Mouse (Mus musculus) liver, adult 10 weeks (tissue): ENCODE results near the gene Ap1m2. TPM values are rescaled to one million over a fixed set of nuclear protein-coding genes. Genes with fewer than 3 reads are reported as not detected.

Experiments used
- polyA plus RNA-seq: library from polyadenylated mRNA; stranded (reverse); fragments of 350-450 nt; fragmentation: Illumina TruSeq; extraction: RNeasy Lipid Tissue Mini Kit (QIAGEN cat#74804); gene quantifications from one replicate; pipeline ENCODE4 v1.2.3, GENCODE M21; 2014; ENCODE audit warnings: low read depth, low replicate concordance

Ap1m2 gene
- polyA plus RNA-seq: not detected

DNA sequence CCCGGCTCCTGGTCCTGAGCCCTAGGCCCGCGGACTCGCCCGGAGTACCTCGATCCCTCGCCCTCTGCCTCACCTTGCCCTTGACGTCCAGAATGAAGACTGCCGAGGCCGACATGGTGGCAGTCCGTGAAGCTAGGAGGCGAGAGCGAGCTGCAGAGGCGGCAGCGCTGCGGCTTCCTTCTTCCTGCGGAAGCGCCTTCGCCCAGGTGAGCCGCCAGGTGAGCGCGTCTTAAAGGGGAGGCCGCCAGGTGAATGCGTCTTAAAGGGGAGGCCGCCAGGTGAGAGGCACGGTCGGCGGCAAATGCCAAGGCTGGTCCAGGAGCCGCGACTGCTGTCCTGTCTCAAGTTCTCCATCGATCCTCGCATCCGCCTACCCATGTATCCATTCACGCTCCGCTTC is at the start of gene Ap1m2:
TSS of gene Ap1m2 (minus strand) at position 204 of the 400 bp plus-strand sequence.

GRCm38 (mm10) chr9:21320619-21321512 is 8.7 kb upstream of the Ap1m2 start, which contains the start of gene Slc44a2:
TSS of gene Slc44a2 (plus strand) at chr9:21320698.

DNA sequence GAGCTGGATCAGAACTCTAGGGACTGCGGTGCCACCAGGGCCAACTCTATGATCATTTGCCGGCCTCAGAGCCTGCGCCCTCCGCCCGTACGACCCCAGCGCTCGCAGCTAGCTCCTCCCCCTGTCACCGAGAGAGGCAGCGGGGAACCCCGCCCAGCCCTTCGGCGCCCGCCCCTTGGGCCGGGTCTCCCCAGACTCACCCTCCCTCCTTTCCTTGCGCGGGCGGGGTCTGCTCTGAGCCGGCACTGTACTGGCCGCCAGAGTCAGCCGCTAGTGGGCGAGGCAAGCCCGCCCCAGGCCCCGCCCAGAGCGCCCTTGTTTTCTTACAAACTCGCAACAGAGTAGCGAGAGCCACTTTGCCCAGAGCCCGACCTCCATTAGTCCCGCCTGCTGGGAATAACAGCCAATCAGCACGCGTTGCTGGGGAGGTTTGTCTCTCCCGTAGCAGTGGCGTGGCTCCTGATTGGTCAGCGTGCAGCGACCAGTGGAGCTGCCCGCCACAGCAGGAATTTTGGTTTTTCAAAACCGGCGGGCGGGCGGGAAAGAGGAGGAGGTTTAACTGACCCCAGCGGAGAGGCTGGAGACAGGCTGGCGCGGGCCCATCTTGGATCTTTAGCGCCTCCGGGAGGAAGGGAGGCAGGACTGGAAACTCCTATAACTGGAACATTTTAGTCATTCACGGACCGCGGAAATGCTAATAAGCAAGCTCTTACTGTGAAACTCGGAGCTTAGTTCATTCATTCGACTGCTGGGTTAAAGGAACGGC is 20.9 kb downstream of the Ap1m2 start, which contains the start of gene Cdkn2d:
TSS of gene Cdkn2d (minus strand) at position 386 of the 766 bp plus-strand sequence.

GRCm38 (mm10) chr9:21287571-21288402 is 24.4 kb downstream of the Ap1m2 start, which contains the start of gene Kri1:
TSS of gene Kri1 (minus strand) at chr9:21287969.

GRCm38 (mm10) chr9:21265000-21265561 is 47.1 kb downstream of the Ap1m2 start, which contains the start of gene Atg4d:
TSS of gene Atg4d (plus strand) at chr9:21265293.

GRCm38 (mm10) chr9:21248326-21248725 is 63.8 kb downstream of the Ap1m2 start, which contains the start of gene S1pr5:
TSS of gene S1pr5 (minus strand) at chr9:21248443.

Other genes with a start within 250 kb of the Ap1m2 start
- gene Zglp1, start 245.2 kb downstream of the Ap1m2 start, polyA plus RNA-seq: not detected
- not detected for gene Gm49373, start 239.2 kb downstream of the Ap1m2 start, polyA plus RNA-seq
- 2.0 TPM for gene Fdx1l, start 238.7 kb downstream of the Ap1m2 start, polyA plus RNA-seq
- gene Gm38431, start 220.3 kb downstream of the Ap1m2 start, polyA plus RNA-seq: 0.11 TPM
- 3.2 TPM for gene Raver1, start 220.3 kb downstream of the Ap1m2 start, polyA plus RNA-seq
- 2.3 TPM for gene Tyk2, start 181.1 kb downstream of the Ap1m2 start, polyA plus RNA-seq
- gene Cdc37, start 162.4 kb downstream of the Ap1m2 start, polyA plus RNA-seq: 14.0 TPM
- 0.69 TPM for gene Pde4a, start 146.6 kb downstream of the Ap1m2 start, polyA plus RNA-seq
- 6.6 TPM for gene Keap1, start 73.0 kb downstream of the Ap1m2 start, polyA plus RNA-seq
- gene S1pr5, start 63.9 kb downstream of the Ap1m2 start, polyA plus RNA-seq: 2.5 TPM
- 2.4 TPM for gene Atg4d, start 47.0 kb downstream of the Ap1m2 start, polyA plus RNA-seq
- 2.3 TPM for gene Kri1, start 24.4 kb downstream of the Ap1m2 start, polyA plus RNA-seq
- 0.74 TPM for gene Cdkn2d, start 20.9 kb downstream of the Ap1m2 start, polyA plus RNA-seq
- gene Slc44a2, start 8.4 kb upstream of the Ap1m2 start, polyA plus RNA-seq: 3.2 TPM
- gene Ilf3, start 55.5 kb upstream of the Ap1m2 start, polyA plus RNA-seq: 4.7 TPM
- gene Qtrt1, start 99.5 kb upstream of the Ap1m2 start, polyA plus RNA-seq: not detected
- gene Dnm2, start 112.6 kb upstream of the Ap1m2 start, polyA plus RNA-seq: 9.2 TPM
- gene Tmed1, start 197.9 kb upstream of the Ap1m2 start, polyA plus RNA-seq: 1.9 TPM
- 2.8 TPM for gene AB124611, start 213.8 kb upstream of the Ap1m2 start, polyA plus RNA-seq
- 2.6 TPM for gene Carm1, start 234.6 kb upstream of the Ap1m2 start, polyA plus RNA-seq